Mouse (Mus musculus) gastrocnemius, postnatal 36 days (tissue): ENCODE measurements at regions not wholly inside any gene's neighbourhood (a gene's known extent, or its start where the extent isn't known, plus 50 kb on each side); places are given as distances from the start of the nearest gene placed in this dataset.

ENCODE experiments used
- DNase-seq, 2 experiments: peaks; one replicate each; pipeline ENCODE4 v3.0.0; 2022
- intact Hi-C: fragments of 180-260 bp; cut with DNase I; formaldehyde crosslinking; loops from one replicate; pipeline ENCODE4 v1.15.1; 2025

DNA sequence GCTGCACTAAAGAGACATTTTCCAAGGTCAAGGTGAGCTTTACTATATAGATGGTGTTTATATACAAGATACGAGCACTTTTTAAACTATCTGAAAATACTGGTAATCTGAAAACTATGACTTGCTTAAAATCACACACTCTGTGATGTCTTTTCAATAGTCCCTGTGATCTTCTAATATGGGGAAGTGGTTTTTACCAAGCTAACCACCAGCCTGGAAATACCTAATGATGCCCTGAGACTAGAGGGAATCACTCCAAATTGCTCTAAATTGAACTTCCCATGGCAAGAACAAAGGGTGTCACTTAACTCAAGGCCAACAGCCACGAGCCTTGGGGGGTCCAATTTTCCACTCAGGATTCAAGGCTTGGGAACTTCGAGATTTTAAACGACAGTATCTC is 185.7 kb downstream of the Sp3 start:
- intact Hi-C loops = no loop called here
- no peak for DNase-seq

DNA sequence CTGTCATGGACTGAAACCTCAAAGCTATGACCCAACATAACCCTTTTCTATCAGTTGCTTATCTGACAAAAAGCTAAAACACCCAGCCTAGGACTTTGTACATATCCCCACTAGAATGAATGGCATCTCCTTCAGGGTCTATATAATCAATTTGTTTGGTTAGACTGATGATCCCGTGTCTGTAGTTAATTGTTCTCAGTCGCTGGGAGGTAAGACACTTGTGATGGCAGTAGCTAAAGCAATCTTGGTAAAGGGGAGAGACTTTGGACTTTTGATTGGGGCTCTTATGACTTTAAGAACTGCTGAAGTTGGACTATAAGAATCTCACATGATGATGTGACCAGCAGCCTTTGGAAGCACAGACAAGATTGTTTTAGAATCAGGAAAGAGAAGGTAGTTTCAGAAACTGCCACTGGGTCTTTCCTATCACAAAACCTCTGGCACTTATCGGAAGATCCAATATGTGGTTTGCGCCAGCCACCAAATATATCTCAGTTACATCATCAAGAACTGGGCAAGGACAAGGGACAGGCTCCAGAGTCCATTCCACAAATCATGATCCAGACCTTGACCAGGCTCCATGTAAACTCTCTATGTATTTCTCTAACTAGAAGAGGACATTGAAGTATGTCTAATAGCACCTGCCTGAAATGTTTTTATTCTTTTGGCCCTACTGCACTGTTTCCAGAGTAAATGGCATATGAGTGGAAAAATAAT is 183.1 kb downstream of the Sp3 start:
- intact Hi-C loops = no loop called here
- DNase-seq = no peak

DNA sequence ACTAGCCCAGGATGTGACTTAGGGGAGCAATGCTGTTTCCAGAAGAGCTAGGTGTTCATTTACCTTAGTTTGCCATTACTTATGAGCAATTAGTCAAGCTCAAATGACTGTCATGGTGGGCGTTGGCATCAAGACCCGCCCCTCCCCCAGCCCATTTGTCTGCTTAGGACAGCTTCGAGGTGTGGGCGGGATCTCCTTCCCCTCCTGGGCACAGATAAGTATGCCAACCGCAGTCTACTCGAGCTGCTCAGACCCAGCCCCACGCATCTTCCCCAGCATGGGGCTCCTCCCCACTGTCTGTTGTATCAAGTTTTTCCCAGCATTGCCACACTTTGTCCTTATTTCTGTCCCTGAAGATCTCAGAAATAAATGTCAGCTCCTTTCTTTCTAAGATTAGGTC is 179.6 kb downstream of the Sp3 start:
- no peak for DNase-seq
- intact Hi-C loops = no loop called here

DNA sequence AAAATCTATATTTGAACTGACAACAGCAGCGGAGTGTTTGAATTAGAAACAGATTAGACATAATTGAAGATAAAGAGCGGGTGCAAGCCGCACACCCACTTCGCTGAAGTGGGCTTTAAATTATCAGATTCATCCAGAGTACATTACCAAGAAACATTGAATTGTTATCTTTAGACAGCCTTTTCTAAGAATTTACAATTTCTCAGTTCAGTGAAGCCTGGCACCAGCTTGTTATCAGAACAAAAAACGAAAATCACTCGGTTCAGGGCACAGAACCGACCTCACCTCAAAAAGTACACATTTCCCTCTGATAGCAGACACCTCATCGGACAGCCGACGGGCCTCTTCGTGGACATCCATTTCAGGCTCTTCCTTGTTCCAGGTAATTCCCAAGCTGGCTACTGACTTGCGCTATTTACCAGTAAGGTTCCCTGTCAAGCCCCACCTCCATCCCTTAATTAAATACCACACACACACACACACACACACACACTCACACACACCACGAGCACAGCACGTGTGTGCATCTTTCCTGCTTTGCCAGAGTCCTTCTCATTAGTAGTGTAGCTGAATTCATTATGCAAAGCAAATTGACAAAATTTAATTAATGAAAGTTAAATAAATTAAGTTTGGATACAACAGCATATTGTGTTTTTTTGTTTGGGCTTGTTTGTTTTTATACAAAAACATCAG is 166.8 kb downstream of the Sp3 start:
- intact Hi-C loops = no loop called here
- DNase-seq = no peak

DNA sequence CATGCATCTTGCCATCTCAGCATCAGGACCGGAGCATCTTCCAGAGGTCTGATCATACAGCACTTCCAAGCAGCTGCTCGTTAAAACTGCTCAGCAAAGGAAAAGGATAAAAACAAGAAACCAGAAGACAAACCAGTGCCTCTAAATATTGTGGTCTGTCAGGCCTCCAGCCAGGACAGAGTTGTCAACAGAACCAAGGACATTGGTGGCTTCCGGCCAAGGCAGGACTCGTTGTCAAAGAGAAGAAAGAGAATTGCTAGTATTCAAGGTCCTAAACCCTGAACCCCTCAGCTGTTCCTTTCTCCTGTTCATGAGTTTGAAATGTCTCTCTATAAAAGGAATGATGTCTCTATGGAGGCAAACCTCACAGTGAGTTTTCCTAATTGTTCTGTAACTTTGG is 155.0 kb downstream of the Sp3 start:
- intact Hi-C loops = no loop called here
- no peak for DNase-seq

DNA sequence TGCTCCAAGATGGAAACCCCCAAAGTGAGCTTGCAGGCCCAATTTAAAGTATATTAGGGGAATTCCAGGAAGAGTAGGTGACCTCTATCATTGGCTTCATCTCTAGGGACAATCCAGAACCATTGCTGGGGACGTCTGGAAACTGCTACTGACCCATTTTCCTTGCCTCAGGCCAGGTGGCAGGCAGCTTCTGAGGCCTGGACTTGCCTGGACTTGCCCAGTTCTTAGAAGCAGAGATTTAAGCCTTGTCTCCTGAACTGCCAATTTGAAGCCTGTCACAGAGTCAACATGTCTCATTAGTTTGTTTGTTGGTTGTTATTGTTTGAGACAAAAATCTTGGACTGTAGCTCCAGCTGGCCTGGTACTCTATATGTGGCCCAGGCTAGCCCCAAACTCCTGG is 151.1 kb downstream of the Sp3 start:
- DNase-seq = no peak
- intact Hi-C loops = no loop called here

DNA sequence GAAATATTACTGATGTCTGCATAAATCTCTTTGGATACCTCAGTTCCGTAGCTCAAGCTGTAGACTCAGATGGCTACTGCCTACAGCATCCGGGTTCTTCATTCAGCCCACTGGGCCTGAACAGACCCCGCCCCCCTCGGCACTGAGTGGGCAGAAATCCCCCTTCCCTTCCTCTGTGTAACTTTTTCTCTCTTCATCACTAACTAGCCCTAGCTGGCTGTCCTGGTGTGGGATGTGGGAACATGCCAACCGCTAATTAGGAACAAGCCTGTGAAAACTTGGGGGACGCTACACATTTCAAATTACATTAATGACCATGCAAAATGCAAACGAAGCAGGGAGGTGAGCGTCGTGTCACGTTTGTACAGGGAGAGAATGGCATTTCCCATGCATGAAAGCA is 147.5 kb downstream of the Sp3 start:
- intact Hi-C loops = no loop called here
- no peak for DNase-seq

DNA sequence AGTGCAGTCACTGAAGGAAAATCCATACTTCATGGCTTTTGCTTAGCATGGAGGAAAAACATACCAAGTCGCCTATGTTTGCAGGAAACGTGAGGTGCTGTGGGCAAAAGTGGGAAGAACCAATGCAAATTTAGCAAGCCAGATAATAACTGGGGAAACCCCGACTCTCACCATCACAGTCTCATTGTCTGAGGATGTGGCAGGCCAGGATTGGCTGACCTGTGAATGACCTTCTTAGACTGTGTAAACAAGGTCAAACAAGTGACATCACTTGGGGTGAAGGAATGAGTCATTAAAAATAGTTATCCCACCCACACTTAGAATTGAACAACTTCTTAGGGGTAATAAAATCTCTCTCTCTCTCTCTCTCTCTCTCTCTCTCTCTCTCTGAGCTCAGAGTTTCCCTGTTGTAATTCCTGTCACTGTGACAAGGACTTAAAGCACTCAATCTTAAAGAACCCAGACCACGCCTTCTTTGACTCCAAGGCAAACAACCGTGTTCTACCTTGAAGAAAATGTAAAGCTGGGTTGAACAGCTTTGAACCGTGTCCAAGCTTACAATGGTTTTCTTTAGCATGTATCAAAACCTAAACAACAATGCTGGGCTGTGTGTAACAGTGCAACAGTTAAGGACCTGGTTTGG is 142.0 kb downstream of the Sp3 start:
- intact Hi-C loops = no loop called here
- DNase-seq = no peak

DNA sequence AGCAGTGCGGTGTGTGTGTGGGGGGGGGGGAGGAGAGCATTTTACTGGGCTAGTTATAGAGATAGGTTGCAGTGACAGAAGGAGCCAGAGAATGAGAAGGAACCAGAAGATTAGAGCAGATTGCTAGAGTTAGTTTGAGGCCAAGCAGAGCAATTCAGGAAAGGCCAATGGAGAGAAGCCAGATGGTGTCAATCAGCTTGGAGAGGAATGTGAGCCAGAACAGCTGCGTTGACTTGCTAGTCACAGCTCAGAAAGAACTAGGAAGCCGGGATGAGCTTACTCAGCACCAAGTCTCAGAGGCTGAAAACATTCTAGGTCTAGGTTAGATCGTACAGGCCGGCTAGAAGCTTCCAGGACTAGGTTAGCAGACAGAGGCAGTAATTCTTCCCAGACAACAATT is 140.6 kb downstream of the Sp3 start:
- DNase-seq = no peak
- intact Hi-C loops = no loop called here

DNA sequence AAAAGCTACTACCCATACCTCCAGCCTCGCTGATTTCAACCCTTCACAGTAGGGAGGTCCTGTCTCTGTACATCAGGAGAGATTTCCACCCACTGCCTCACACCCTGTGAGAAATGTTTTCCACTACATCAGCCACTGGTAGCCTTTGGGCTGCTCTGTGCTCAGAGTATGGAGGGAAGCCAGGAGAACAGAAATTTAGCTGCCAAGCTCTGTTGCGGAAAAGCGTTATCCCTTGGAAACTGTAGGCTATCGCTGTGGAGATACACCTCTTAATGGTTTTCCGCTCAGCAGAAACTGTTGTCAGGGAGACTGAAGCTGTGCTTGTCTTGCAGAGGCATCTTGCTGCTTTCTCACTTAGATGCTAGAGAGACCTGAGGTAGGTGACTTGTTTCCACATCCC is 138.9 kb downstream of the Sp3 start:
- intact Hi-C loops = no loop called here
- no peak for DNase-seq

DNA sequence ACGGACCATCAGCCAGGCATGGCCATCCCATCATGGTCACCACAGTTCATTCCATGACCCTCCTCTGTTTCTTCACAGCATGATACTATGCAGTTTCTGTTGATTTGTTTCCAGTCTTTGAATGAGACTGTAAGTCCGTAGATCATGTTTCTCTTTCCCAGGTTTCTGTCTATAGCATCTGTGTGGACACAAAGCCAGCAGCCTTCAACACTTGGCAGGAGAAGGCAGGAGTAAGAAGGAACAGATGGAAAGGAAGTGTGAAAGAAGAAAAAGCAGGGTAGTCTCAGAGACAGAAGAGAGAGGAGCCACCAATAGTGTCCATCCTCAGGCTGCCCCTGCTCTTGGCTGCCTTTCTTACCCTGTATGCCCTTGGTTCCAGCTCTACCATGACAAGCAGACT is 136.6 kb downstream of the Sp3 start:
- DNase-seq = no peak
- intact Hi-C loops = no loop called here

DNA sequence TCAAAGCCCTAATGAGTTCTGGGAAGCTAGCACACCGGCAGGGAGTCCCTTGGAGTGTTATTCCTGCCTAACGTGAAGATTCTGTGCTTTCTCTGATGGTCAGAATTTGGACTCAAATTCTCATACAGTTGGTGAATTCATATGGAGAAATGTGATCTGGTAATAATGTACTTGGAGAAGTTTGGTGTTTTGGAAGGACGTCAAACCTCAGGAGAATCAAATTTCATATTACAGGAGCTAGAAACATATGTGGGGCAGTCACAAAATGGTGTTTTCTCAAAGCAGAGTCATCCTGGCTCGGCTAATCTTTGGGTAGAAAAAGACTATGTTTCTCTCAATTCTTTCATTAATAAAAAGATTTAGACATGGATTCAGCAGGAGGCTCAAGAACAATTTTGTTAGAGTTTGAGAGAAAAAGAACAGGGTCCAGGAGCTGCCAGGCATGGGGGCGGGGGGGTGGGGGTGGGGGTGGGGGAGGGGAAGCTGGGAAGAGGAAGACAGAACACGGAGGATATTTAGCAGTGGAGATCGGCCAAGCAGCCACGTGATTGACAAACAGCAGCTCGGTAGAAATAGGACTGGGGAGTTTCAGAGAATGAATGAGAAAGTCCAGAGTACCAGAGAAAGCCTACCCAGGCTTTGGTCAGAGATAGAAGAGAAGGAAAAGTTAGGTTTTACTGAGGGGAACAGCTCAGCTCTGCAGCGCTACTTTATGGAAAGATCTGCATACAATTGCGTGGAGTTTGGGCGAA is 130.6 kb downstream of the Sp3 start:
- intact Hi-C loops = no loop called here
- DNase-seq = no peak

DNA sequence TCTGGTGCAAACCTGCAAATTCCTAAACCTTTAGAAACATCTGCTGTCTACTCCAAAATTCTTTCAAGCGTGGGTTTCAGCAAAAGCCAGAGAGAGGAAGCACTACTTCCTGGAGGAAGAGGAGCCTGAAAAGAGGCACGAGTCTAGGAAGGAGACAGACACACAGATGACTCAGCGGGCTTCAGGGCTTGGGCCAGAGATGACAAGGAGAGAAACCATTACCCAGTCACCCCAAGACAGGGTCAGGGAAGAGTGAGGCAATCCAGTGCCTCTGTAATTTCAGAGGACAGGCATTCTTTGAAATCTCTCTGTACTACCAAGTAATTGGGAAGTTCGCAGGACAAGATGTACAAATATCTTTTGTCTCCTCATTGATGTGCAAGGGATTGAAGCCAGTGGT is 127.7 kb downstream of the Sp3 start:
- intact Hi-C loops = no loop called here
- no peak for DNase-seq

DNA sequence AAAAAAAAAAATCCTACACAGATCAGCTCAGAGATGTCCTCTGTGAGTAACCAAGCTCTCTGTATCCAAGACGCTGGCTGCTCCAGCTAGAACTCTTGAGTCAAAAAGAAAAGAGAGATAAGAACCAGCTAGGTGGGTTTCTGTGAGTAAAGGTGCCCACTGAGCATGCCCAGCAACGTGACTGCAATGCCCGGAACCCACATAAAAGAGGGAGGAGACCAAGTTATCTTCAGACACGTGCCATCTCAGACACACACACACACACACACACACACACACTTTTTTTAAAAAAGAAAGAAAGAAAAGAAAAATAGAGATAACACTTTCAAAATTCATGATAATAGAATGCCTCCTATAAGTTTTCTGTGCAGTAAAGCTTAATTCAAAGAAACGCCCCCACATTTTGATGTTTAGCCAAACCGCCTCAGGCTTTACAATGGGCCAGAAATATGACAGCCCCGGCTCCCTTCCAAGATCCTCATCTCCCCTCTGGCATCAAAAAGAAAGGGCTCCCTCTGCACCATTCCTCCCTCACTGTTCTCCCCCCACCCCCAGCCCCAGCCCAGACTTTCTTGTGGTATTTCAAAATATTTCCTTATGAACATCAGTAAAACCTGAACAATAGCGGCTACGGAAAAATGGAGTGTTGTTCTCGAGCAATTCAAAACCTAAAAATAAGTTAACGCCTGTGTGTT is 124.8 kb downstream of the Sp3 start:
- intact Hi-C loops = no loop called here
- DNase-seq = no peak

DNA sequence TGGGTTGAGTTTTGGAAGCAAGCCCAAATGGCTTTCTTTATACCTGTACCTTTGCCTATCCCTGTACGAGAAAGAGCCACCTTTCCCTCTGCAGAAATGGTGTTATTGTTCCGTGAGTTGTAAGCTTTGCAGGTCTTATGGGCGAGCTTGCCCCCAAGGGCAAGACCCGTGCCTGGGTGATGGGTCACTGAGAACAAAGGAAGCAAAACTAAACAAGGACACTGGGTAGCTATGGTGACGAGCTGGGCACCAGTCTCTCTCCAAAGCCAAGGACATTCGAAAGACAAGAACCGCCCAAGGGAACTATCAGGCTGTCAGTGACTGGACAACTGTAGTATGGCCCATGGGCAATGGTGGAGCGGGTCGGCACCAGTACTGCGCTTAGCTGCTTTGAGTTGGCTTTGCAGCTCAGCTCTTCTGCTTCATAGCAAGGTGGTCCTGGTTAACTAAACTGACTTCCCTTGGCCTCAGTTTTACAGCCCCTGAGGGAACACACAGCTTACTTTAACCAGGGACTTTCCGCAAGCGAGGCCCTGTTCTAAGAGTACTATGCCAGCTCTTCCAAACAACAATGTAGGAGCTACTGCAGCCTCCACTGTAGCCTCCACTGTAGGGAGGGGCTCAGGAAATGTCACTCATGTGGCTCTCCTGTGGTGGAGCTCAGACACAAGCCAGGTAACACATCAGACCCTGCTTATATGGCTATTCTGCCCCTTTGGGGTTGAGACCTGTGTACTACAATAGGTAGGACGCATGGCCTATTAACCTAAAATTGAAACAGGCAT is 124.1 kb downstream of the Sp3 start:
- no peak for DNase-seq
- intact Hi-C loops = no loop called here

DNA sequence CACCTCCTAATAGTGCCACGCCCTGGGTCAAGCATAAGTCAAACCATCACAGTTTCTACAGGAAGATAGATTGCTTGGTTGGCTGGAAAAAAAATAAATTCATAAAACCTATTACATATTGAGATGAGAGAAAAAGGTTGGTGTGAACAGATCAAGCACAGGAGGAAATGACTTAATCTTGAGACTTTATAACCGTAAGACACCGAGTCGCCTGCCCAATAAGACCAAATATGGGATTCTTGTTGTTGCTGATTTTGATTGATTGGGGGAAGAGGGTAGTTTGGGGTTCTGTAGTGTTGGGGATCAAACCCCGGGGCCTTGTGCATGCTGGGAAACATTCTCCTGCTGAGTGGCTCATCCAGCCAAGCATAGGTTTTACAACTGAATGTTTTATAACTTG is 122.9 kb downstream of the Sp3 start:
- intact Hi-C loops = no loop called here
- DNase-seq = no peak

DNA sequence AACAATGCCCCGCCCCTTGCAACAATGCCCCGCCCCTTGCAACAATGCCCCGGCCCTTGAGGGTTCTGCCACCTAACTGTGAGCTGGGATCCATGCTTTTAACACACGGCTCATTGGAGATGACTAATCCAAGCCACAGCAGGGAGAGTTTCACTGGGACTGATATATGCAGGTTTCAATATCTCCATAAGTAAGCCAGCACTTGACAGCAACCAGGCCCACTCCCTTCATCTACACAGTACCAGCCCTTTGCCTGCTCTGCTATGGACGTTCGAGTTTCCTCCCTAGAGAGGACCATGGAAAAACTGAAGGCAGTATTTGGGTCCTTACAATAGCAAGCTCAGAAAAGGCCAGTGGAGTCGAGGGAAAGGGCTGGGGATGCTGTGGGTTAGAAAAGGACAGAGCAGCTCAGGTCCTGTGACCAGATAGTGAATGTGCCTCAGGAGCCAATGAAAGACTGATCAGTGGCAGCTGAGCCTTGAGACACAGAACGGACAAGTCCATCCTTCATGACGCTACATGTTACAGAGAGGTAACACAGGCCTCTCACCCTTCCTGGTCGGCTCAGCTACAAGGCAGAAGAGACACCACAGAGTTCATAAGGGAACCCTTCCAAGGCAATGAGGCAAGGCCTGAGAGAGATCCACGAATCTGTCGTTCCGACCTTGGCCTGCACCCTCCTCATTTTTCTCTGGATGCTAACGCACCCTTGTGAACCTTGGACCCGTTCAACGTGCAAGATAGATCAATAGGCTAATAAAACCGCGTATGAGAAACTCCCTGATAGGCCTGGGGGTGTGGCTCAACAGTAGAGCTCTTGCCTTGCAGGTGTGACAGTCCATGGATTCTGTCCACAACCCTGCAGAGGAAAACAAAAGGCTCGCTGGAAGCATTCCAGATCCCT is 114.5 kb downstream of the Sp3 start:
- intact Hi-C loops = no loop called here
- DNase-seq = no peak

DNA sequence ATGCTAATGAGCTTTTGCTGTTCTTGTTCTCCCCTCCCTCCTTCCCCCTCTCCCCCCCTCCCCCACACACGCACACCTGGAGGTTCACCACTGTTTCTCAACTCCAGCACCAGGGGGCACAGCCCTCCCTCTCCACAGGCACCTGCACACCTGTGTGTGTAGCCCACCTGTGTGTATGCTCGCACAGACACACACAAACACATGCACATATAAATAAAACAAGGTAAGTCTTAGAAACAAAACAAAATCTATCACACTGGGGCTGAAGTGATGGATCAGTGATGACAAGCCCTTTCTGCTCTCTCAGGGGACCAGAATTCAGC is 113.9 kb downstream of the Sp3 start:
- no peak for DNase-seq
- intact Hi-C loops = no loop called here

DNA sequence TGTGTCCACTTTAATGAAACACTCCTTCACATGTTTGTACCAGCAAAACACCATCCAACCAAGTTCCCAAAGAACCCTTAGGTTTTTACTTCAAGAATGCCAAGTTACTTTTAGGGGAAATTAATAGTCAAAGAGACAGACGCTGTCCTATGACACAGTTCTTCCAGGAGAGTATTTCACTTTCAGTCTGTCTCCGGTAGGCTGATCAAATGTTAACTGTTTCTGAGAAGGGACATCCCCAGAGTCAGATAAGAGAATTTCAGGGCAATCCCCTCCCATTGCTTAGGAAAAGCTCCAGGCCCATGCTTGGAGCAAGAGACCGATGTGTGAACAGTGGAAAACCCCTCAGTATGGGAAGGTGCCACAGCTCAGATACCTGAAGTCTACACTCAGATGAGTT is 112.1 kb downstream of the Sp3 start:
- intact Hi-C loops = no loop called here
- no peak for DNase-seq
